Mouse (Mus musculus) CH12.LX (cell line): Measurements from ENCODE around the gene Pcdh7. TPM values are rescaled to one million over a fixed set of nuclear protein-coding genes. Genes with fewer than 3 reads are reported as not detected.

Source experiments
- DNase-seq: peaks from one replicate; pipeline ENCODE4 v3.0.0-alpha.2; 2013; ENCODE audit errors: extremely low read depth
- H3K27ac ChIP-seq: 2 replicates; pipeline ENCODE4 v1.5.1; 2012; ENCODE audit warnings: low read depth, mild to moderate bottlenecking, control low read depth, moderate library complexity; ENCODE audit not compliant: insufficient read depth
- H3K27me3 ChIP-seq: replicated peaks from 2 replicates; pipeline ENCODE3; 2012; ENCODE audit warnings: inconsistent platforms
- H3K36me3 ChIP-seq, 2 experiments: replicated peaks in 1 of 2; 2 replicates each; pipeline versions ENCODE3 to v1.6.1; 2012; ENCODE audit warnings: inconsistent platforms in 1 of 2, low read length in 1 of 2, mild to moderate bottlenecking in 1 of 2, mixed read lengths in 1 of 2, moderate library complexity in 1 of 2; ENCODE audit not compliant: control insufficient read depth in 1 of 2, insufficient read depth in 1 of 2
- H3K4me1 ChIP-seq, 2 experiments: 2 replicates each; pipeline ENCODE4 v1.6.1; 2012; ENCODE audit warnings: inconsistent platforms in 1 of 2, moderate library complexity in 1 of 2; ENCODE audit not compliant: insufficient read depth in 2 of 2, control insufficient read depth in 1 of 2
- H3K4me2 ChIP-seq: 2 replicates; pipeline ENCODE4 v1.6.1; 2012; ENCODE audit warnings: low read depth, mild to moderate bottlenecking, control low read depth; ENCODE audit not compliant: poor library complexity, insufficient read depth, severe bottlenecking
- H3K4me3 ChIP-seq, 3 experiments: fragments of 150-350 bp in 1 of 3; sonication (generic) in 1 of 3; replicated peaks in 1 of 3; 2 replicates each; pipeline versions ENCODE3 to v1.5.1; 2011 to 2012; ENCODE audit warnings: low read depth in 2 of 3, low read length in 2 of 3, mild to moderate bottlenecking in 2 of 3, moderate library complexity in 2 of 3, control low read depth in 1 of 3, improper control_type of control experiment in 1 of 3, inconsistent platforms in 1 of 3, mixed read lengths in 1 of 3; ENCODE audit not compliant: poor library complexity in 1 of 3
- H3K79me2 ChIP-seq: replicated peaks from 2 replicates; pipeline ENCODE4 v1.6.1; 2012; ENCODE audit warnings: mild to moderate bottlenecking, moderate library complexity; ENCODE audit not compliant: control insufficient read depth, poor library complexity, insufficient read depth, severe bottlenecking; ENCODE audit errors: extremely low read depth
- H3K9ac ChIP-seq: 2 replicates; pipeline ENCODE4 v1.6.1; 2012; ENCODE audit warnings: low read depth, mild to moderate bottlenecking, control low read depth, moderate library complexity; ENCODE audit not compliant: insufficient read depth
- H3K9me3 ChIP-seq: replicated peaks from 2 replicates; pipeline ENCODE3; 2012; ENCODE audit warnings: low read length, inconsistent platforms, mixed read lengths
- BHLHE40 ChIP-seq: IDR thresholded peaks from 2 replicates; pipeline ENCODE4 v1.6.1; 2011; ENCODE audit warnings: mild to moderate bottlenecking, low read depth, low read length, improper control_type of control experiment
- CTCF ChIP-seq, 2 experiments: IDR thresholded peaks in 1 of 2; conservative IDR thresholded peaks in 1 of 2; 2 replicates each; pipeline ENCODE4 v1.5.1; 2011 to 2012; ENCODE audit warnings: low read depth in 2 of 2, low read length in 2 of 2, improper control_type of control experiment in 1 of 2, inconsistent platforms in 1 of 2, mild to moderate bottlenecking in 1 of 2, moderate library complexity in 1 of 2
- E2F4 ChIP-seq: IDR thresholded peaks from 2 replicates; pipeline ENCODE4 v1.6.1; 2011; ENCODE audit warnings: low read depth, low read length, improper control_type of control experiment; ENCODE audit not compliant: insufficient replicate concordance
- EP300 ChIP-seq: IDR thresholded peaks from 2 replicates; pipeline ENCODE4 v1.6.1; 2011; ENCODE audit warnings: low read length, improper control_type of control experiment
- GABPA ChIP-seq: IDR thresholded peaks from 2 replicates; pipeline ENCODE4 v1.6.1; 2012; ENCODE audit warnings: low read depth, low read length, improper control_type of control experiment, inconsistent platforms; ENCODE audit not compliant: insufficient replicate concordance
- HCFC1 ChIP-seq: IDR thresholded peaks from 2 replicates; pipeline ENCODE4 v1.6.1; 2012; ENCODE audit warnings: low read depth, mild to moderate bottlenecking, inconsistent platforms, low read length, improper control_type of control experiment
- IRF4 ChIP-seq: IDR thresholded peaks from 2 replicates; pipeline ENCODE4 v1.6.1; 2014; ENCODE audit warnings: low read depth, mild to moderate bottlenecking, inconsistent platforms, low read length, improper control_type of control experiment
- JUND ChIP-seq: conservative IDR thresholded peaks from 2 replicates; pipeline ENCODE4 v1.6.1; 2011; ENCODE audit warnings: low read depth, low read length, improper control_type of control experiment
- KAT2A ChIP-seq: IDR thresholded peaks from 2 replicates; pipeline ENCODE4 v1.6.1; 2012; ENCODE audit warnings: low read length, improper control_type of control experiment, inconsistent platforms; ENCODE audit not compliant: insufficient replicate concordance
- MAFK ChIP-seq: IDR thresholded peaks from 2 replicates; pipeline ENCODE4 v1.6.1; 2011; ENCODE audit warnings: low read length, improper control_type of control experiment; ENCODE audit not compliant: insufficient replicate concordance
- MXI1 ChIP-seq: IDR thresholded peaks from 2 replicates; pipeline ENCODE4 v1.6.1; 2011; ENCODE audit warnings: mild to moderate bottlenecking, low read depth, low read length, improper control_type of control experiment
- MYC ChIP-seq: IDR thresholded peaks from 2 replicates; pipeline ENCODE4 v1.6.1; 2011; ENCODE audit warnings: low read depth, mild to moderate bottlenecking, improper control_type of control experiment, low read length
- NELFE ChIP-seq: IDR thresholded peaks from 2 replicates; pipeline ENCODE4 v1.6.1; 2011; ENCODE audit warnings: low read depth, low read length, improper control_type of control experiment
- NRF1 ChIP-seq: IDR thresholded peaks from 2 replicates; pipeline ENCODE4 v1.6.1; 2014; ENCODE audit warnings: low read depth, mild to moderate bottlenecking, inconsistent platforms, low read length, improper control_type of control experiment, moderate library complexity
- SIN3A ChIP-seq: IDR thresholded peaks from 2 replicates; pipeline ENCODE4 v1.6.1; 2012; ENCODE audit warnings: low read length, improper control_type of control experiment, inconsistent platforms
- TBP ChIP-seq: conservative IDR thresholded peaks from 2 replicates; pipeline ENCODE4 v1.6.1; 2011; ENCODE audit warnings: low read depth, low read length, improper control_type of control experiment
- TCF12 ChIP-seq: IDR thresholded peaks from 2 replicates; pipeline ENCODE4 v1.6.1; 2014; ENCODE audit warnings: low read depth, mild to moderate bottlenecking, inconsistent platforms, low read length, improper control_type of control experiment
- USF1 ChIP-seq: IDR thresholded peaks from 2 replicates; pipeline ENCODE4 v1.6.1; 2014; ENCODE audit warnings: low read depth, mild to moderate bottlenecking, inconsistent platforms, low read length, improper control_type of control experiment
- USF2 ChIP-seq: conservative IDR thresholded peaks from 2 replicates; pipeline ENCODE4 v1.6.1; 2011; ENCODE audit warnings: low read depth, low read length, improper control_type of control experiment
- ZKSCAN1 ChIP-seq: IDR thresholded peaks from 2 replicates; pipeline ENCODE4 v1.6.1; 2012; ENCODE audit warnings: low read depth, inconsistent platforms, low read length, improper control_type of control experiment, borderline replicate concordance
- ZMIZ1 ChIP-seq: IDR thresholded peaks from 2 replicates; pipeline ENCODE4 v1.6.1; 2012; ENCODE audit warnings: low read depth, mild to moderate bottlenecking, inconsistent platforms, low read length, improper control_type of control experiment
- ZNF384 ChIP-seq: IDR thresholded peaks from 2 replicates; pipeline ENCODE4 v1.6.1; 2012; ENCODE audit warnings: low read depth, low read length, improper control_type of control experiment, inconsistent platforms
- dilution Hi-C: fragments of 300-500 bp; cut with MboI; formaldehyde crosslinking; loops from 2 replicates; pipeline ENCODE4 v1.14.3; 2020; ENCODE audit warnings: low sequenced_read_pairs; ENCODE audit not compliant: extremely low pct_unique_long_range_greater_than_20kb, extremely low pct_ligation_motif_present
- in situ Hi-C: fragments of 300-500 bp; cut with MboI; formaldehyde crosslinking; loops from 3 replicates; pipeline ENCODE4 v1.14.3; 2019; ENCODE audit warnings: low sequenced_read_pairs, low pct_ligation_motif_present, low pct_unique_long_range_greater_than_20kb, mixed read lengths
- polyA plus RNA-seq: library from polyadenylated mRNA; unstranded; fragments of >175 nt; gene quantifications from 2 replicates; pipeline ENCODE4 v1.2.1, GENCODE M21; 2012; ENCODE audit warnings: low read depth; ENCODE audit not compliant: insufficient read length
- total RNA-seq, 2 experiments: library from RNA; depleted of rRNA; stranded (reverse); fragments of 300-350 nt in 1 of 2; fragments of >200 nt in 1 of 2; gene quantifications; 2 replicates each; pipeline ENCODE4 v1.2.3; 2012 to 2014

Gene Pcdh7
- total and polyA plus RNA-seq, 3 experiments, result not detected

DNA sequence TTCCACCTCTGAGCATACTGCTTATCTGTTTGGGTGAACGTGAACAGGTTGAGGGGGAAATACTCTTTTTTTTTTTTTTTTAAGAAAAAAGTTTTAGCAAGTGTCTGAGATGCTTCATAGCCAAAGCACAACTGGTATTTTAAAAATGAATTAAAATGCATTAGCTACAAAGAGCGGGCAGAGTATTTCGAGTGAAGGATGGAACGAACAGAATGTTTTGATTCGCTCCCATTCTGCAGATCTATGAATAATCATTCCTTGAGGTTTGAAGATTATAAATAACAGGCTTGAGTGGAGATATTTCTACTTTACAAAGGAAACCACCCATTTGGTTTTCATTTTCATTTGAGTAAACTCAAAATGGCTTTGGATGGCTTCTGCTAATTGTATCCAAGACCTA is 214.0 kb downstream of the Pcdh7 start:
- peaks cover 2% of the 10 kb centered on the region for H3K9me3 ChIP-seq
- no peaks in the 10 kb centered on the region for H3K27me3 ChIP-seq
- dilution Hi-C loops, result no loop called here
- TF ChIP-seq EP300 (no peak), MXI1 (no peak), HCFC1 (no peak), GABPA (no peak), ZKSCAN1 (no peak), USF1 (no peak), ZMIZ1 (no peak), NELFE (no peak), NRF1 (no peak), TBP (no peak)
- DNase-seq, result no peak
- no peaks in the 10 kb centered on the region for H3K4me1 ChIP-seq
- no peak overlapping the region for H3K27ac ChIP-seq
- in situ Hi-C loops, result no loop called here
- no peak overlapping the region for H3K9ac ChIP-seq
- H3K36me3 ChIP-seq, result no peaks in the 10 kb centered on the region
- no peaks in the 10 kb centered on the region for H3K79me2 ChIP-seq
- H3K4me3 ChIP-seq, result no peak overlapping the region
- H3K4me2 ChIP-seq, result no peak overlapping the region

DNA sequence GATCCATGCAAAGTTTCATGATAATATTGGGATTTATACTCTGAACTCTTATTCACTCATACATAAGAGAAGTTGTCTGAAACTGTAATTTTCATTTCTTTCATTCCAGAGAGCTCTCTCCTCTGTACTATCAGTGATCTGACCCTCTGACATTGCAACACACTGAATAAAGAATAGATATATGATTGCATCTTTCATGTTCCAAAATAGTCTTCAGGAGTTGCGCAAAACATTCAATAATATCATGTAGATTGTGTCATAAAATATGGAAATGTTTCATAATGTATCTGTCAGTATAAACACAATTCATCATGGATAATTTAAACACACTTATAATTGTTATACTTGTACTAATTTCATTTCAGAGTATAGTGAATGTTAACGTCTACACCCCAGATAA is 216.9 kb downstream of the Pcdh7 start:
- in situ Hi-C loops, result no loop called here
- TF ChIP-seq E2F4 (no peak), BHLHE40 (no peak), USF1 (no peak), EP300 (no peak), TCF12 (no peak), ZMIZ1 (no peak), USF2 (no peak), MYC (no peak), MAFK (no peak), KAT2A (no peak), ZNF384 (no peak), SIN3A (no peak), JUND (no peak), IRF4 (no peak), CTCF (conservative IDR thresholded peaks at IDR 0.05 in 1 of 2, IDR thresholded peaks at IDR 0.05 in 1 of 2; ENCODE audit: low read depth in 2 of 2, low read length in 2 of 2) (no peak)
- dilution Hi-C loops, result no loop called here
- no peak overlapping the region for H3K9ac ChIP-seq
- no peaks in the 10 kb centered on the region for H3K79me2 ChIP-seq
- no peak overlapping the region for H3K4me3 ChIP-seq
- H3K27me3 ChIP-seq, result no peaks in the 10 kb centered on the region
- H3K36me3 ChIP-seq, result no peaks in the 10 kb centered on the region
- no peaks in the 10 kb centered on the region for H3K4me1 ChIP-seq
- H3K9me3 ChIP-seq, result peaks cover 2% of the 10 kb centered on the region
- H3K4me2 ChIP-seq, result no peak overlapping the region
- no peak overlapping the region for H3K27ac ChIP-seq
- DNase-seq, result no peak
